Mouse (Mus musculus) lung, embryonic 16.5 days (tissue): ENCODE measurements at regions not wholly inside any gene's neighbourhood (a gene's known extent, or its start where the extent isn't known, plus 50 kb on each side); places are given as distances from the start of the nearest gene placed in this dataset.

Experiments
- ATAC-seq: fragments of 200-750 bp; cut with Nextera tagmentation; 2 replicates; pipeline ENCODE4 v1.8.0; 2017; ENCODE audit warnings: low read depth, mild to moderate bottlenecking, moderate library complexity
- H3K27ac ChIP-seq: fragments of 300-500 bp; sonication (generic); 2 replicates; pipeline ENCODE4 v1.5.1; 2014; ENCODE audit warnings: mild to moderate bottlenecking, control low read depth, low read length
- H3K27me3 ChIP-seq: fragments of 300-500 bp; sonication (generic); 2 replicates; pipeline ENCODE4 v1.6.1; 2014; ENCODE audit warnings: low read depth, low read length, mixed read lengths; ENCODE audit not compliant: control insufficient read depth, insufficient read depth
- H3K36me3 ChIP-seq: fragments of 300-500 bp; sonication (generic); 2 replicates; pipeline ENCODE4 v1.6.1; 2014; ENCODE audit warnings: low read length; ENCODE audit not compliant: control insufficient read depth, insufficient read depth
- H3K4me1 ChIP-seq: fragments of 300-500 bp; sonication (generic); replicated peaks from 2 replicates; pipeline ENCODE4 v1.6.1; 2014; ENCODE audit warnings: low read length, mixed read lengths; ENCODE audit not compliant: control insufficient read depth, insufficient read depth
- H3K4me2 ChIP-seq: fragments of 300-500 bp; sonication (generic); 2 replicates; pipeline ENCODE4 v1.6.1; 2014; ENCODE audit warnings: low read depth, low read length, control low read depth
- H3K4me3 ChIP-seq: fragments of 300-500 bp; sonication (generic); 2 replicates; pipeline ENCODE4 v1.5.1; 2014; ENCODE audit warnings: mild to moderate bottlenecking, low read length, control low read depth
- H3K9ac ChIP-seq: fragments of 300-500 bp; sonication (generic); 2 replicates; pipeline ENCODE4 v1.6.1; 2014; ENCODE audit warnings: low read length, control low read depth
- H3K9me3 ChIP-seq: fragments of 300-500 bp; sonication (generic); 2 replicates; pipeline ENCODE4 v1.6.1; 2016; ENCODE audit warnings: low read length; ENCODE audit not compliant: control insufficient read depth
- WGBS: fragments of 180-500 bp; shearing (Covaris S2); extraction: QIAGEN DNeasy Blood & Tissue Kit; methylation state at CpG from one replicate; pipeline ENCODE4 v1.1.7; 2014; 5-methylcytosine and 5-hydroxymethylcytosine counted together

DNA sequence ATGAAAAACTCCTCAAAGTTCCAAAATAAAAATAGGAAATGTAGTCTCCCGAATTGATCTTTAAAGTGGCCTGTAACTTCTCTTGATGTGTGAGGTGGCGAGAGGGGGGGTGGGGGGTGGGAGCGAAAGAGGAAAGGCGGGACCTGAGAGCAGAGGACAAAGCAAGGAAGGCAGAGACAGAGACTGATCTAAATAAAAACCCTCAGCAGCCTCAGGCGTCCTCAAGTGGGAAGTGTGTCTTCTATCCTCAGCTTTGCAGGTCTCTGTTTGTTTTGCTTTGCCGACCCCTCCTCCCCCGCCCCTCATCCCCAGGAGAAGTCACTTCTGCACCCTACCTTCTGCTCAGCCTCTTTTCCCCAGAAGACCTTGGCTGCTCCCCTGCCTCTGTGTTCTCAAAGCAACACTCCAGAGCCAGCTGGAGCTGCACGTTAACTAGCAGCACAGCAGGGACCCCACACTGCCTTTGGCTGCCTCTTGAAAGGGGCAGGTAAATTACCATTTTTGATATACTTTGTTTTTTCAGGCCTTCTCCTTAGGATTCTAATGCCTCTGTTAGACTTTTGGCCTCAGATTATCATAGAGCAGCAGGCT, 214.3 kb upstream of the Isl1 start:
- H3K27ac ChIP-seq: no peak overlapping the region
- WGBS: 9% methylated on average over 8 of the region's 8 CpGs
- no peak overlapping the region for H3K9ac ChIP-seq
- H3K36me3 ChIP-seq: no peaks in the 10 kb centered on the region
- H3K9me3 ChIP-seq: no peaks in the 10 kb centered on the region
- H3K27me3 ChIP-seq: no peaks in the 10 kb centered on the region
- no peak overlapping the region for H3K4me2 ChIP-seq
- H3K4me1 ChIP-seq: no peaks in the 10 kb centered on the region; the same call in 1 of the 2 replicates
- no peak for ATAC-seq
- H3K4me3 ChIP-seq: no peak overlapping the region

DNA sequence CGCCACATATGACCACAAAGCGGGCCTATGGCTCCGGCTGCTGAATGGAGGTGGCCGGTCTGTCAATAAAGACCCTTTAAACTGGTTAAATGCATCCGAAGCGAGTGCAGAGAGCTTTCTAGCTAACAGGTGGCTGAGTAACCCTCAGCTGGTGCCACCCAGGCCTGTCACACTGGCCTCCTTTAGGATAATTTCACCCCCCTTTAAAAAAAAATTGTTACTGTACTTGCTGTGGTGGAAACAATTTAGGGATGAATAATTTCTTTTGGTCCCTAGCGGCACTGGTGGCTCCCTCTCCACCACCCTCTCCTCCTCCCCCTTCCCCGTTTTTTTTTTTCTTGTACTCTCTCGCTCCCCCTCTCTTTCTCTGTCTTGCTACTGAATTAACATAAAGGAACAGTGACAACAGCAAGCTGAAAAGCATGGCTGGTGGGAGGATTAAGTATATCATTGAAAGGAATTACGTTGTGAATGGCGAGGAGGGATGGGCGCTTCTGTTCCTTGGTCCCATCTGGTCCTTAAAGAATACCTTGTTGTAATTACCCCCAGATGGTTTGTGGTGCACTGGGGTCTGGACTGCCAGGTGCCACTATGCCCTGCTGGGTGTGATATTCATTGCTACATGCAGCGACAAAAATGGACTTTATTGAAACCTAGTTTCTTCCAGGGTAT, 205.3 kb upstream of the Isl1 start:
- no peaks in the 10 kb centered on the region for H3K4me1 ChIP-seq
- H3K27me3 ChIP-seq: no peaks in the 10 kb centered on the region
- 25% methylated on average over 13 of the region's 13 CpGs for WGBS
- no peak overlapping the region for H3K4me2 ChIP-seq
- no peak for ATAC-seq
- no peak overlapping the region for H3K4me3 ChIP-seq
- no peak overlapping the region for H3K9ac ChIP-seq
- H3K36me3 ChIP-seq: no peaks in the 10 kb centered on the region
- no peaks in the 10 kb centered on the region for H3K9me3 ChIP-seq
- H3K27ac ChIP-seq: no peak overlapping the region

DNA sequence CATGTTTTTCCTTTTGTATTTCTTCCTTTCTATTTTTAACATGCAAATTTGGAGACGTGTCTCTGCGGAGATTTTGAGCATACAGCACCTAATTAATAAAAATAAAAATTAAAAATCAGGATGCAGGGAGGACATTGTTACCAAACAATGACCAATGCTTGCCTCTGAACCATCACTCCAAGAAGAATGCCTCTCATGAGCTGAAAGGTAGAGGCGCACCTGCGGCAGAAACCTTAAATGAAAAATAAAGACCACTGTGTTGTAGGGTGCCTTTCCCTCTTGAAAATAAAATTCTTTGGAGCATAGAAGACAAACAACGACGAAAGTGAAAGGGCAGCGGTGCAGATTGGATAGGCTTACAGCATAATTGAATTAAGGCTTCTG, 204.8 kb upstream of the Isl1 start:
- Histone ChIP-seq H3K9ac (no peak overlapping the region), H3K4me2 (no peak overlapping the region), H3K27me3 (no peaks in the 10 kb centered on the region), H3K4me1 (no peaks in the 10 kb centered on the region), H3K36me3 (no peaks in the 10 kb centered on the region), H3K9me3 (no peaks in the 10 kb centered on the region), H3K4me3 (no peak overlapping the region), H3K27ac (no peak overlapping the region)
- ATAC-seq: no peak
- WGBS: 63% methylated on average over 7 of the region's 7 CpGs

DNA sequence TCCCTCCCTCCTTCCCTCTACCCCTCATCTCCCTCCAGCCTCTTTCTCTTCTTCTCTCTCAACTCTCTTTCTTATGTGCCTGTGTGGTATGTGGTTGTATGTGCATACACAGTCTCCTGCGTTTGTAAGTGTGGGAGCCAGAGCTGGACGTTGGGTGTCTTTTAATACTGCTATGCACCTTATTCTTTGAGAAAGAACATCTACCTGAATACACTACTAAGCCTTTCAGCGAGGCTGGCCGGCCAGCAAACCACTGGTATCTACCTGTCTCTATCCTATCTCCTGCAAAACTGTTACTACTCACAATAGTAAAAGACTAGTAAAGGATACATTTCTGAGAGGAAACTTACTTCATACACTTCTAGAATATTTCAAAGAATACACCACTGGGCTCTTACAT, 202.9 kb upstream of the Isl1 start:
- H3K4me2 ChIP-seq: no peak overlapping the region
- H3K4me3 ChIP-seq: no peak overlapping the region
- no peak overlapping the region for H3K27ac ChIP-seq
- H3K9ac ChIP-seq: no peak overlapping the region
- no peaks in the 10 kb centered on the region for H3K27me3 ChIP-seq
- no peaks in the 10 kb centered on the region for H3K36me3 ChIP-seq
- no peaks in the 10 kb centered on the region for H3K4me1 ChIP-seq
- no peak for ATAC-seq
- 67% methylated on average over 4 of the region's 4 CpGs for WGBS
- no peaks in the 10 kb centered on the region for H3K9me3 ChIP-seq

DNA sequence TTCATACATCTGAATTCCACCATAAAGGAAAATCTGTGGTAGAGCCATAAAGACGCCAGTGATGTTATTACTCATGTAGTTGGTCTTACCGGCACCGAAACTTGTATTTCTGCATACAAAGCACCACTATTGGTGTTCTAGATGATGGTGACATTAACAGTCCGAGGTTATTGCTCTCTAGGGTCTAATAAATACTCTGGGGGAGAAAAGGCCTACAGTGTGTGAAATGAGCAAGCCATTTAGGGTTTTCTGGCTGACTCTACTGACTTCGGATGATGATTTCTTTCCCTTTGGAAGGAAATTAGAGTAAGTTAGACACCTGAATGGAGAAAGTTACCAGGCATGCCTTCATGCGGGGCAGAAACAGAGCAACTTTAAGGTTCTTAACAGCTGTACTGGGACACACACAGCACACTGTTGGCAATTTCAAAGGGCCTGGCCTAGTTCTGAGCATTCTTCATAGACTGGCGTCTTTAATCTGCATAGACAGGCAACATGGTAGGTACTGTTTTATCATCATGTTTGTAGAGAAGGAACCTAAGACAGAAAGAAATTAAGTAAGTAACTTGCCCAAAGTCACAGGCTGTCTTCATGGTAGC, 198.8 kb upstream of the Isl1 start:
- Histone ChIP-seq H3K4me1 (no peaks in the 10 kb centered on the region), H3K9me3 (no peaks in the 10 kb centered on the region), H3K27me3 (no peaks in the 10 kb centered on the region), H3K4me2 (no peak overlapping the region), H3K27ac (no peak overlapping the region), H3K36me3 (no peaks in the 10 kb centered on the region), H3K9ac (no peak overlapping the region), H3K4me3 (no peak overlapping the region)
- no peak for ATAC-seq
- 84% methylated on average over 7 of the region's 7 CpGs for WGBS

DNA sequence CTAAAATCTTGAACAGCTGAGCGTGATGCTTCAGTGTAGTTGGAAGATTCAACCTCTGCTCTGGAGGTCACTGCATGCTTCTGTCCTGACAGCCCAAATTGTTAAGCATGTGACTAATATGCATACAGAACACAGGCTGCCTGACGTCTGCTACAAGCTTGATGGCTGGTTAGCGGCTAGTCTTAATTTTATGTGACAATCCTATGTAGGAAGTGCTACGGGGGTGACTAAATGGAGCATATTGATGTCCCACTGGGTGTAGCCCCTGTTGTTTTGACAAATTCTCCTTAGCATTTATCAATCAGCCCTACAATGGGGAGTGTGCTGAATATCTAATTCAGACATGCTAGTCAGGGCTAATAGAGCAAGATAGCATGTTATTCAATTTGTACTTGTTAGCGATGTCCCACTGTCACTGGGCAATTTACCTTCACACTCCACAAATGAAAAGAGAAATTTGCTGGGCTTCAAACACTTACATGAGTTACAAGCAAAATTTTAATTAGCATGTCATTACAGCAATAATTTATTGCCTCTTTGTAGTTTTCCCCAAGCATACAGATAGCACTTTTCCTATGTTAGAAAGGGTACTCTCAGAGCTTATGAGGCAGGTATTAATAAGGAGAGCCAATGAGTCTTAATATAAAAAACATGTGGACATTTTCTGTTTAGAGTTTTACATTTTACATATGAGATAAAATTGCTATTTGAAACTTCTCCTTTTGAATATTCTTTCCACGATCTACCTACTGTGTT, 188.3 kb upstream of the Isl1 start:
- Histone ChIP-seq H3K4me3 (no peak overlapping the region), H3K27ac (no peak overlapping the region), H3K9ac (no peak overlapping the region), H3K36me3 (no peaks in the 10 kb centered on the region), H3K27me3 (no peaks in the 10 kb centered on the region), H3K4me2 (no peak overlapping the region), H3K9me3 (no peaks in the 10 kb centered on the region), H3K4me1 (no peaks in the 10 kb centered on the region)
- ATAC-seq: no peak
- 74% methylated on average over 6 of the region's 6 CpGs for WGBS

DNA sequence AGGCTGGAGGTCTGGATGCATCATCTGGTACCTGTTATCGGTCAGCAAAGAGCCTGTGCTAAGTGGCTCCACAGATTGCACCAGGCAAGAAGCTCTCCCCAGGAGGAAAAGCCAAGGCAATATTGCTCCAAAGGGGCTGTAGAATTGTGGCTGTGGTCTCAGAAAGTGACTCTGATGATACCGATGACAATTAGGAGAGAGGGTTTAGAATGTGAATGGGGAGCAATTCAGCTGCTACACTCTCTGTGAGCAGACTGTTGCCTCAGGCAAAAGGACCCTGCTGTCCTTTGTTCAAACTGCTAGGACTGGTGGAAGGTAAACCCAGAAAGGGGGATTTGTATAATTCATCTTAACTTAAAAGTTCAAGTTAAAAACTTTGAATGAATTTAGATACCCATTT, 186.2 kb upstream of the Isl1 start:
- H3K4me2 ChIP-seq: no peak overlapping the region

DNA sequence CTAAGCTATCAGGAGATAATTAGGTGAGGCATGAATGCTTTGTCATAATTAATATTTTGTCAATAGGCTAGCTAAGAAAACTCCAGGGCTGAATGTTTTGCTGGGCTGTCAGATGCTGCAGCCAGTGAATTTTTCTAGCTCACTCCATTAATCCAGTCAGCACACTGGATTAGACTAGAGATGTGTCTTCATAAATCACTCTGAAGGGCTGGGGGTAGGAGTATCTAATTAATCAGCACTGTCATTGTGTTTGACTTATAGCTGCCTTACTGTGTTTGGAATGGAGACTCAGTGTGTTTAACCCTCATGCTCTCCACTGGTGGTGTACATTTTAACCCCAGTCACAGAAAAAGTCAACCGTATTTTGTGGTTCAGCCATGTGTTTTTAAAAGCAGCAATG, 179.9 kb upstream of the Isl1 start:
- H3K9me3 ChIP-seq: no peaks in the 10 kb centered on the region
- H3K36me3 ChIP-seq: no peaks in the 10 kb centered on the region
- H3K4me2 ChIP-seq: no peak overlapping the region
- no peak overlapping the region for H3K4me3 ChIP-seq
- H3K9ac ChIP-seq: no peak overlapping the region
- H3K27me3 ChIP-seq: no peaks in the 10 kb centered on the region
- 3% methylated on average over 1 of the region's 1 CpGs for WGBS
- H3K27ac ChIP-seq: no peak overlapping the region
- no peaks in the 10 kb centered on the region for H3K4me1 ChIP-seq
- no peak for ATAC-seq

More for the DNA sequence above, 186.2 kb upstream of the Isl1 start:
- no peak overlapping the region for H3K9ac ChIP-seq
- no peaks in the 10 kb centered on the region for H3K27me3 ChIP-seq
- H3K36me3 ChIP-seq: no peaks in the 10 kb centered on the region
- H3K27ac ChIP-seq: no peak overlapping the region
- H3K4me3 ChIP-seq: no peak overlapping the region
- no peak for ATAC-seq
- 58% methylated on average over 2 of the region's 2 CpGs for WGBS
- H3K9me3 ChIP-seq: no peaks in the 10 kb centered on the region
- H3K4me1 ChIP-seq: no peaks in the 10 kb centered on the region

DNA sequence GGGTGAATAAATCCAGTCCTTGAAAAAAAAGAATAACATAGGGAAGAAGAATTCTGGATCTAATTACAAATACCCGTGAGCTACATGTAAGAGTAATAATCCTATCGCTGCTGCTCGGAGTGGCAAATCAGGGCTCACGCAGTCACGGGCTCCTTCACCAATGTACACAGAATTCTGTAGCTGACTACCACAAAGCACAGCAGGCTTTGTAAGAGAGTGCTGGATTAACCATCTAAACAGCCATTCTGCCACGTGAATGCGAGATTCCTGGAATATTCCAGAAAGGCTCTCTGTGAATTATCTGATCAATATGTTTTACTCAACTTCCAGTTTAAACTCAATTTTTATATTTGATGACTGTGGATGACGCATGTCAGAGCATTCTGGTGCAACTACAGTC, 165.1 kb upstream of the Isl1 start:
- H3K4me2 ChIP-seq: no peak overlapping the region
- H3K27ac ChIP-seq: no peak overlapping the region
- no peaks in the 10 kb centered on the region for H3K36me3 ChIP-seq
- no peaks in the 10 kb centered on the region for H3K9me3 ChIP-seq
- no peak overlapping the region for H3K4me3 ChIP-seq
- H3K27me3 ChIP-seq: no peaks in the 10 kb centered on the region
- 71% methylated on average over 8 of the region's 8 CpGs for WGBS
- no peaks in the 10 kb centered on the region for H3K4me1 ChIP-seq
- ATAC-seq: no peak
- H3K9ac ChIP-seq: no peak overlapping the region
